Mouse (Mus musculus): Measurements from ENCODE around the gene Ebf1.

Gene Ebf1

DNA sequence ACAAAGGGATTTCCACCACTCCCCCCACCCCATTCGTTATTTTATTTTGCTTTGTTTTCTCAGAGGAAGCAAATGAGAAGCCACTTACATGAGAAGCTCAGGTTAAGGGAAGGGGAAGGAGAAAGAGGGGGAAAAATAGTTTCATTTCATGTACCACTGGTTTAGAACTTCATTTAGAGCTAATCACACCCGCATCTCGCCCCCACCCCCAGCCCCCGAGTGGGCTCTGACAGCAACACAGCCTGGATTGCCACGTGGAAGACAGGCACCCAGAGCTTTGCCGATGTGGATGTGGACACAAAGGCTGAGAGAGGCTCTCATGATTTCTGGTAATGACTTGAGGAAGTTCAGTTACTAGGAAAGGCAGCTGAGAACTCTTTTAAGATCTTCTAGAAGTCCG, 410.0 kb downstream of the Ebf1 start:
- no peak for DNase-seq (ENCODE audit: low spot score in 2 of 2)

- DNase-seq (ENCODE audit: low spot score in 2 of 2): no peak
These were observed 438.9 kb downstream of the Ebf1 start for GRCm38 (mm10) chr11:45055744-45056610.

All from spleen, postnatal 10 days (tissue).